Mouse (Mus musculus): ENCODE results near the gene Nlgn2.

DNA sequence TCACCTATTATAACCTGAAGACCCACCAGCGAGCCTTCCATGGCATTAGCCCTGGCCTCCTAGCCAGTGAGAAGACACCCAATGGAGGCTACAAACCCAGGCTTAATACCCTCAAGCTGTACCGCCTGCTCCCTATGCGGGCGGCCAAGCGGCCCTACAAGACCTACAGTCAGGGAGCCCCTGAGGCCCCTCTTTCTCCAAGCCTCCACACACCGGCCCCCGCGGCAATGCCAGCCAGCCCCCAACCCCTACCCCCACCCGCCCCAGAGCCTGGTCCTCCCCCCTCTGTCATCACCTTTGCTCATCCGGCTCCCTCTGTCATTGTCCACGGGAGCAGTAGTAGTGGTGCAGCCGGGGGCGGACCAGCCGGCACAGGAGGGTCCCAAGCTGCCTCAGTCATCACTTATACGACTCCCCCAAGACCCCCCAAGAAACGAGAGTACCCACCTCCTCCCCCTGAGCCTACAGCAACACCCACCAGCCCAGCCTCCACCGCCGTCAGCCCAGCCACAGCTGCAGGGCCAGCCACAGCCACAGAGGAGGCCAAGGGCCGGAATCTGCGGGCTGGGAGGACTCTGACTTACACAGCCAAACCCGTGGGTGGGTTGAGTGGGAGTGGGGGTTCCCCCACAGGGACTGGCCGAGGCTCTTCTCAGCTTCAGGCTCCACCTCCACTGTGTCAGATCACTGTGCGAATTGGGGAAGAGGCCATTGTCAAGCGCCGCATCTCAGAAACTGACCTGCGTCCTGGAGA, 59.9 kb downstream of the Nlgn2 start:
- TF ChIP-seq POLR2A (IDR thresholded peaks at IDR 0.05; ENCODE audit: control insufficient read depth in 1 of 2, insufficient read depth in 1 of 2, low read depth in 1 of 2, low read length in 2 of 2, poor library complexity in 1 of 2) (no peak), SMC3 (IDR thresholded peaks at IDR 0.05; ENCODE audit: low read depth, low read length) (no peak), CHD2 (IDR thresholded peaks at IDR 0.05; ENCODE audit: low read length) (no peak), CHD1 (IDR thresholded peaks at IDR 0.05; ENCODE audit: low read depth, low read length) (no peak)
